Mouse (Mus musculus) lung, embryonic 14.5 days (tissue): ENCODE results near the gene Mfsd12. TPM values are rescaled to one million over a fixed set of nuclear protein-coding genes. Genes with fewer than 3 reads are reported as not detected.

Experiments used
- ATAC-seq: fragments of 200-750 bp; cut with Nextera tagmentation; 2 replicates; pipeline ENCODE4 v1.8.0; 2017; ENCODE audit warnings: mild to moderate bottlenecking, moderate TSS enrichment, moderate library complexity; ENCODE audit not compliant: insufficient read depth
- DNase-seq: peaks from one replicate; pipeline ENCODE4 v3.0.0-alpha.2; 2015
- H3K27ac ChIP-seq: fragments of 300-500 bp; sonication (generic); 2 replicates; pipeline ENCODE4 v1.5.1; 2014; ENCODE audit warnings: low read depth, mild to moderate bottlenecking, moderate library complexity
- H3K27me3 ChIP-seq: fragments of 300-500 bp; sonication (generic); 2 replicates; pipeline ENCODE4 v1.6.1; 2014; ENCODE audit warnings: low read length, control low read depth; ENCODE audit not compliant: insufficient read depth
- H3K36me3 ChIP-seq: fragments of 300-500 bp; sonication (generic); 2 replicates; pipeline ENCODE4 v1.6.1; 2014; ENCODE audit warnings: control low read depth; ENCODE audit not compliant: insufficient read depth
- H3K4me1 ChIP-seq: fragments of 300-500 bp; sonication (generic); 2 replicates; pipeline ENCODE4 v1.6.1; 2014; ENCODE audit warnings: antibody characterized with exemption, control low read depth; ENCODE audit not compliant: insufficient read depth
- H3K4me2 ChIP-seq: fragments of 300-500 bp; sonication (generic); 2 replicates; pipeline ENCODE4 v1.6.1; 2014; ENCODE audit warnings: mild to moderate bottlenecking
- H3K4me3 ChIP-seq: fragments of 300-500 bp; sonication (generic); 2 replicates; pipeline ENCODE4 v1.5.1; 2014; ENCODE audit warnings: low read depth, low read length
- H3K9ac ChIP-seq: fragments of 300-500 bp; sonication (generic); 2 replicates; pipeline ENCODE4 v1.6.1; 2014
- H3K9me3 ChIP-seq: fragments of 300-500 bp; sonication (generic); 2 replicates; pipeline ENCODE4 v1.6.1; 2016; ENCODE audit warnings: low read depth, low read length, control low read depth
- CTCF ChIP-seq: IDR thresholded peaks from 2 replicates; pipeline ENCODE4 v1.5.1; 2016; ENCODE audit warnings: antibody characterized with exemption, low read depth
- WGBS: fragments of 180-500 bp; shearing (Covaris S2); extraction: QIAGEN DNeasy Blood & Tissue Kit; methylation state at CpG from one replicate; pipeline ENCODE4 v1.1.7; 2014; 5-methylcytosine and 5-hydroxymethylcytosine counted together
- polyA plus RNA-seq: library from polyadenylated mRNA; unstranded; fragments of >200 nt; fragmentation: Nextera tagmentation; extraction: Ambion mirVana; gene quantifications from 2 replicates; pipeline ENCODE4 v1.2.1, GENCODE M21; 2014

The Mfsd12 gene
- polyA plus RNA-seq, 1 experiment from 2014 or later, result 7.7 TPM

- H3K36me3 ChIP-seq, result peaks cover 35% of the 10 kb centered on the region
- 57% methylated on average over 23 of the region's 23 CpGs for WGBS
- ATAC-seq, result peak; percentile 65
- peak; percentile 94 for TF ChIP-seq CTCF
- H3K27ac ChIP-seq, result no peak overlapping the region; the same call in 1 of the 2 replicates
- no peaks in the 10 kb centered on the region; the same call in none of the 2 replicates for H3K4me1 ChIP-seq
- no peak overlapping the region for H3K9ac ChIP-seq
- no peaks in the 10 kb centered on the region for H3K27me3 ChIP-seq
- no peak overlapping the region for H3K4me2 ChIP-seq
- no peak overlapping the region for H3K4me3 ChIP-seq
- no peaks in the 10 kb centered on the region for H3K9me3 ChIP-seq
- peak; percentile 76 for DNase-seq
Observed at GRCm38 (mm10) chr10:81389801-81390677, 32.7 kb downstream of the Mfsd12 start.

GRCm38 (mm10) chr10:81390678-81390965, 33.3 kb downstream of the Mfsd12 start:
- ATAC-seq, result no peak
- no peak overlapping the region for H3K4me2 ChIP-seq
- H3K4me1 ChIP-seq, result no peaks in the 10 kb centered on the region; the same call in none of the 2 replicates
- no peaks in the 10 kb centered on the region for H3K27me3 ChIP-seq
- no peak overlapping the region for H3K27ac ChIP-seq
- no peaks in the 10 kb centered on the region for H3K9me3 ChIP-seq
- H3K9ac ChIP-seq, result no peak overlapping the region
- no peak for TF ChIP-seq CTCF
- WGBS, result 87% methylated on average over 13 of the region's 13 CpGs
- H3K4me3 ChIP-seq, result no peak overlapping the region
- H3K36me3 ChIP-seq, result peaks cover 34% of the 10 kb centered on the region
- no peak for DNase-seq

GRCm38 (mm10) chr10:81392270-81392669, 35.0 kb downstream of the Mfsd12 start:
- no peak overlapping the region for H3K27ac ChIP-seq
- peaks cover 27% of the 10 kb centered on the region for H3K36me3 ChIP-seq
- WGBS, result 78% methylated on average over 6 of the region's 6 CpGs
- no peak for DNase-seq
- H3K9me3 ChIP-seq, result no peaks in the 10 kb centered on the region
- no peak overlapping the region for H3K9ac ChIP-seq
- no peaks in the 10 kb centered on the region for H3K27me3 ChIP-seq
- ATAC-seq, result no peak
- no peak overlapping the region for H3K4me2 ChIP-seq
- TF ChIP-seq CTCF, result no peak
- no peaks in the 10 kb centered on the region; the same call in 1 of the 2 replicates for H3K4me1 ChIP-seq
- H3K4me3 ChIP-seq, result no peak overlapping the region

GRCm38 (mm10) chr10:81392781-81393185, 35.5 kb downstream of the Mfsd12 start, which contains the start of gene Smim24:
Smim24 (plus strand) TSS chr10:81393051.
- ATAC-seq (no peak), DNase-seq (no peak)
- peak within 1 kb of the TSS; percentile 64 for H3K4me2 ChIP-seq
- 47% methylated on average over 14 of the region's 14 CpGs for WGBS
- no peaks in the 10 kb centered on the region for H3K27me3 ChIP-seq
- no peaks in the 10 kb centered on the region; the same call in 1 of the 2 replicates for H3K4me1 ChIP-seq
- no peak for TF ChIP-seq CTCF
- no peaks in the 10 kb centered on the region for H3K9me3 ChIP-seq
- peak within 1 kb of the TSS; percentile 48 for H3K9ac ChIP-seq
- H3K36me3 ChIP-seq, result peaks cover 27% of the 10 kb centered on the region
- no peak within 1 kb of the TSS for H3K27ac ChIP-seq
- peak within 1 kb of the TSS; percentile 24 for H3K4me3 ChIP-seq

- no peak for ATAC-seq
- peak overlapping the region; percentile 24 for H3K4me3 ChIP-seq
- peak; percentile 65 for DNase-seq
- 4% methylated on average over 19 of the region's 19 CpGs for WGBS
- no peaks in the 10 kb centered on the region for H3K27me3 ChIP-seq
- no peaks in the 10 kb centered on the region; the same call in 1 of the 2 replicates for H3K4me1 ChIP-seq
- peak overlapping the region; percentile 64 for H3K4me2 ChIP-seq
- no peak for TF ChIP-seq CTCF
- peaks cover 27% of the 10 kb centered on the region for H3K36me3 ChIP-seq
- H3K27ac ChIP-seq, result no peak overlapping the region
- peak overlapping the region; percentile 48 for H3K9ac ChIP-seq
- no peaks in the 10 kb centered on the region for H3K9me3 ChIP-seq
Observed at GRCm38 (mm10) chr10:81393456-81394063, 36.3 kb downstream of the Mfsd12 start.

- TF ChIP-seq CTCF, result peak; percentile 94
- Histone ChIP-seq H3K4me1 (no peaks in the 10 kb centered on the region; the same call in 1 of the 2 replicates), H3K4me3 (no peak overlapping the region), H3K27me3 (no peaks in the 10 kb centered on the region), H3K9me3 (no peaks in the 10 kb centered on the region), H3K27ac (no peak overlapping the region), H3K36me3 (peaks cover 36% of the 10 kb centered on the region), H3K4me2 (no peak overlapping the region), H3K9ac (no peak overlapping the region)
- ATAC-seq (no peak), DNase-seq (peak; percentile 90)
- WGBS, result 14% methylated on average over 5 of the region's 5 CpGs
Observed at GRCm38 (mm10) chr10:81395127-81395526, 37.8 kb downstream of the Mfsd12 start.

GRCm38 (mm10) chr10:81395865-81396264, 38.6 kb downstream of the Mfsd12 start:
- H3K27me3 ChIP-seq, result no peaks in the 10 kb centered on the region
- ATAC-seq (no peak), DNase-seq (no peak)
- no peak overlapping the region for H3K4me3 ChIP-seq
- H3K4me1 ChIP-seq, result no peaks in the 10 kb centered on the region; the same call in 1 of the 2 replicates
- 87% methylated on average over 4 of the region's 4 CpGs for WGBS
- TF ChIP-seq CTCF, result no peak
- H3K9ac ChIP-seq, result no peak overlapping the region
- H3K4me2 ChIP-seq, result no peak overlapping the region
- peaks cover 43% of the 10 kb centered on the region for H3K36me3 ChIP-seq
- no peaks in the 10 kb centered on the region for H3K9me3 ChIP-seq
- no peak overlapping the region for H3K27ac ChIP-seq
